Mouse (Mus musculus): Measurements from ENCODE around the gene Zfp831.

Zfp831 gene

GRCm38 (mm10) chr2:174727114-174727823 lies 83.9 kb downstream of the Zfp831 start:
- DNase-seq (ENCODE audit: low read depth, low spot score), result no peak

DNA sequence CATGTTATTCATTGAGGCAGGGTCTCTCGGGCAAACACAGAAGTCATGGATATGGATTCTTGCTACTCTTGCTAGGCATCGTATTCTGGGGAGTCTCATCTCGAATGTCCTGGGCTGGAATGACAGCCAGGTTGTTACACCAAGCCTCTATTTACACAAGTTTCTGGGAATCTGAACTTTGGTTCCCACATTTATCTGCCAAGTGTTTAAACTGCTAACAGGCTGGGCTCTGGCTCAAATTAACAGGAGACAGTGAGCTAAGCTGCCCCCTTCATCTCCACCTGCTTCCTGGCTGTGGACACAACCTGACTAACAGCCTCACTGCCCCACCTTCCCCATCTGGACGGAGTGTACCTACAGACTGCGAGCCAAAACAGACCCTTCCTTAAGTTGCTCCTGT lies 88.6 kb downstream of the Zfp831 start:
- DNase-seq (ENCODE audit: low read depth, low spot score), result no peak

DNA sequence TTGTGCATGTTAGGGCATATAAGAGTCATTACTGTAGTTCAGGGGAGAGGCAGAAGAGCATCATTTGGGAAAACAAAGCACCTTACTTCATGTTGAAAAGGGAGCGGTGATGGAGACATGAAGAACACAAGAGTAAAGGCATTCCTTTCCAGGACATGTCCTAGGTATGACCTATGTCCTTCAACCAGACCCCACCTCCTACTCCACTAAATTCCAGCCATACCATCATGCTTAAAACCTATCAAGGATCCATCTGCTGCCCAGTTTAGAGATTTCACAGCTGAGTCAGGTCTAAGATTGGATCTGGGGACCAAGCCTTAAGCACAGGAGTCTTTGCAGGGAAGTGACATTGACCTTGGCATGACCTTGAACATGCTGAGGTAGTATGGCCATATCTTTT lies 91.9 kb downstream of the Zfp831 start:
- no peak for DNase-seq (ENCODE audit: low read depth, low spot score)

- DNase-seq (ENCODE audit: low read depth, low spot score), result no peak
Observed at GRCm38 (mm10) chr2:174747182-174747581, 103.8 kb downstream of the Zfp831 start.

GRCm38 (mm10) chr2:174748381-174748780 lies 105.0 kb downstream of the Zfp831 start:
- no peak for DNase-seq (ENCODE audit: low read depth, low spot score)

DNA sequence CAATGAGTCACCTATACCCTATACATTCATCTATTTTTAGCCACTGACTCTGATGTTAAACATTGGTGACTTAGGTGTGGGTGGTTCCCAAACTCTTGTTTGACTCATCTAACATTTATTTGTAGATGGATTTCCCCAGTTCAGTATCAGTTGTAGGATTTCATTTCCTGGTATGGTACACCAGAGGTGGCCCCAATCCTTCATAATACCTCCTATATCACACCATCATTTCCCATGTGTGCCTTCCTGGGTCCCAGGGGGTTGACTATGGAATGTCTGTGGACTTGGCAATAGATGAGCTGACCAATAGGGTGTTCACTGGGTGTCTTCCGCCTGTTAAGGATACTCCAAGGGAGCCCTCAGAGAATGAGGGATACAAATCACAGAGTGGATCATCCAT lies 109.9 kb downstream of the Zfp831 start:
- no peak for DNase-seq (ENCODE audit: low read depth, low spot score)

- DNase-seq (ENCODE audit: low read depth, low spot score), result no peak
Observed at GRCm38 (mm10) chr2:174754231-174754630, 110.9 kb downstream of the Zfp831 start.

- no peak for DNase-seq (ENCODE audit: low read depth, low spot score)
Observed at GRCm38 (mm10) chr2:174759189-174759588, 115.9 kb downstream of the Zfp831 start.

All from CD4-positive, CD25-positive, alpha-beta regulatory T cell, adult 2 months (primary cell).